Mouse (Mus musculus): ENCODE measurements around the gene Smlr1.
A peak's percentile ranks its signal among the peaks of the same experiment; 100 is the strongest.

Smlr1 gene

GRCm38 (mm10) chr10:25535891-25536331 lies at the start of gene Smlr1:
Smlr1 (minus strand) TSS chr10:25536267.
- no peak for DNase-seq (ENCODE audit: low spot score)

DNA sequence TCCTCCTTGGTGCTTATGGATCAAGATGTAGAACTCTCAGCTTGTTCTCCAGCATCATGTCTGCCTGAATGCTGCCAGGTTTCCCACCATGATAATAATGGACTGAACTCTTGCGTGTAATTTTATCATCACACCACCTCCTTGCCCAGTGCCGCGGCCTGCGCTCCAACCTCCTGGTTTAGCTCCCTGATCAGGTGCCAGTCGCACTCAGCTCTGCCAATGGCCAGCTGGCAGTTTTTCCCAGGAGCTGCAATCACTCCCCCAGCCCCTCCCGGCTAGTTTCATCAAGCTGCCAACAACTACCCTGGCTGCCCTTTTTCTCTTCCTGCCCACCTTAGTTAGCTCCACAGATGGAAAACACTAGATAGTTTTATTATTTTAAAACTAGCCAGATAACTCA lies 48.8 kb upstream of the Smlr1 start:
- no peak for DNase-seq (ENCODE audit: low spot score)

DNA sequence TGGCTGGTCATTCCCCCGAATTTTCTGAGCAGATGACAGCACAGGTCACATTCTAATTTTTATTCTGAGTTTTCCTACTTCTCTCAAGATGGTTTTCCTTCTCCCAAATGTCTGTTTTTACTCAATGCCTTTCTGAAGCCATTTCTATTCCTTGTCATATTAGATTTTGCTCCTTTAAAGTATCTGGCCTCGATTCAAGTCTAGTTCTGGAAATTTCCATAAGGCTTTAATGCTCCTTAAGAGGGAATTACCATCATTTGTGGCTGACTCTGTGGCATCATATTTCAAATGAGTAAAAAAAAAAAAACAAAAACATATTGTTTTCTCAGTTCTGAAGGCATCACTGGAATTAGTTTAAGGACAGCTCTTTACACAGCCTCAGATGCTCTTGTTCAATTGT lies 44.0 kb upstream of the Smlr1 start:
- no peak for DNase-seq (ENCODE audit: low spot score)

DNA sequence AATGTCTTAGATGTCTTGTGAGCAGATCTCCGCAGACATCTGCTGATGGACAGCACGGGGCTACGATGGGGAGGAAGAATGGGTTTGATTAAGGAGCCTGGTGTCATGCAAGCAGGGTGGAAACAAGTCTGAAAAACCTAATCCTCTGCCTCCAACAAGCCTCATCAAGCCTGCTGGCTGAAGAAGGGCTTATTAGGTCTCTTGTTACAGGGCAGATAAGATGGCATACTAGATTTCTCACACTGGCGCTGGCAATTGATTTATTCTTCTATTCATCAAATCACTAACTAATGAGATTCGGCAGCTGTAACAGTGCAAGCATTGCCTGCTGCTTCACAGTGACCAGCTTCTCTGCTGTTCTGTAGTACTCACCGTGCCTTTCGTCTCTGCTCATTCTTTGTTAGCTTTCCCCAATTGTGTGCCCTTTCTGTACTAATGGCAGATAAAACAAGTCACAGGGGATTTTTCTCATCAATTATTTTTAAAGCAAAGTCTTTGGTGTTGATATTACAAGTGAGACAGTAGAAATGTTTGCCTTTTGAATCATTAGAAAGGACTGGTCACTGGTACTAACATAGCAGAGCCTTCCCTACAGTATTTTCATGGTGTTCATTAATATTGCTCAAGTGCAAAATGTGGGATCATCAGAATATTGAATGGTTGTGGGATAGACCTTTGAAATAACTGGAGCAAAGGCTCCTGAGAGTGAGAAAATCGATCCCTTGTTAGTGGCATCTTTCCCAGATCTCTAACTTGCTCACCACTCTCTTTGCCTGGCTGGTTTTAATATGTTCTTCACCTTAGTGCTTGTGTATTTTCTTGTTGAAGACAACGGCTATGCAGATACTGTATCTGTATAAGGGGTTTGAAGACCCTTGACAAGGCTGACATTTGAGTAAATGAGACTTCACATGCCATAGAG lies 35.5 kb upstream of the Smlr1 start:
- no peak for DNase-seq (ENCODE audit: low spot score)

GRCm38 (mm10) chr10:25552936-25553335 lies 16.9 kb upstream of the Smlr1 start:
- DNase-seq (ENCODE audit: low spot score), result no peak

DNA sequence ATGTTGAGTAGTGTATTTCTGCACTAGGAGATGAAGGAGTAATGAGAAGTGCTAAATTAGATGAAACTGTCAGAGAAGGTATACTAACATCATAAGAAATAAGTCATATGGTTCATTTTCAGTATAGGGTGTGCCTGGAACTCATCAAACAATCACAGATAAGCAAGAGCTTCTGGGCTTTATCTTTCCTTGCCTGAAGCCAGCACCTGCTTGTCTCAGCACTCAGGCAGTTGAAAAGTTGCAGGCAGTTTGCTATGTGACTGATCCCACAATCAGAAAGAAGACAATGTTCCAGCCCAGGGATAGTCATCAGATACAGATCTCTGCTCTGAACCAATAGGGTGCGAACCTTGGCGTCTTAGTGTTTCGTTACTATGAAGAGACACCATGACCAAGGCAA lies 5.0 kb upstream of the Smlr1 start:
- DNase-seq (ENCODE audit: low spot score), result no peak

GRCm38 (mm10) chr10:25539771-25540168 lies 3.7 kb upstream of the Smlr1 start:
- DNase-seq (ENCODE audit: low spot score), result no peak

DNA sequence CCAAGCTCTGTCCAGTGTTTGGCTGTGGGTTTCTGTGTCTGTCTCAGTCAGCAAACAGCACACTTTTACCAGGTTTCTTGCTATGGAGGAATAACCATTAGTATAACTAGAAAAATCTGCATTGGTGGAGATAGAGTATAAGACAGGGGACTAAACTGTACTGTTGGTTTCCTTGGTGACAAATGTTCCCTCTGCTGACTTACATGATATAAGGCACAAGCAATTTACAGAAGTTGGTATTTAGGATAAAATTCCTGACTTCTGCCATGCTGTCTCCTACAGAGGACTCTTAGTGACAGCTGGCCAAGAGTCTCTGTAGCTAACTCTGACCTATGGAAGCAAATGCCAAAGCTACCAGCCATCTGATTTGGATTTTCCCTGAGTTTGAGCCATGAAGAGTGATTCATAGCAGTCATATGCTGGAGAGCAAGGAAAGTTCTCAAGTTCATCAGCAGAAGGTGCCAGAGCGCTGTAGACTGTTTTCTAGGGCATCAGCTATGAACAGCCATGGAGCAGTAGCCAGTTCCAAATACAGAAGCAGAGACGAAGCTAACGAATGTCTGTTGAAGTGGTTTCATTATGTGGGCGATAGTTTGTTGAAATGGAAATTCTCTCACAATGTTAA lies 3.2 kb upstream of the Smlr1 start:
- DNase-seq (ENCODE audit: low spot score), result peak; percentile 27

DNA sequence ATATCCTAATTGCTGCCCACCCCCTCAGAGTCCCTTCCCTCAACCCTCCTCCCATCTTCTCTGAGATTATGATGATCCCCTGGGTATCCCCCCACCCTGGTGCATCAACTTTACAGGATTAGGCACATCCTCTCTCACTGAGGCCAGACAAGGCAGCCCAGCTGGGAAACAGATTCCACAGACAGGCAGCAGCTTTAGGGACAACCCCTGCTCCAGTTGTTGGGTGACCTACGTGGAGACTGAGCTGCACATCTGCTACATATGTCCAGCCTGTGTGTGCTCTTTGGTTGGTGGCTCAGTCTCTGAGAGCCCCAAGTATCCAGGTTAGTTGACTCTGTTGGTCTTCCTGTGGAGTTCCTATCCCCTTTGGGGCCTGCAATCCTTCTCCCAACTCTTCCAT lies 2.7 kb upstream of the Smlr1 start:
- no peak for DNase-seq (ENCODE audit: low spot score)

GRCm38 (mm10) chr10:25536621-25537020 lies 554 bp upstream of the Smlr1 start:
- no peak for DNase-seq (ENCODE audit: low spot score)

GRCm38 (mm10) chr10:25534467-25534866 lies 1.6 kb downstream of the Smlr1 start:
- DNase-seq (ENCODE audit: low spot score), result no peak

DNA sequence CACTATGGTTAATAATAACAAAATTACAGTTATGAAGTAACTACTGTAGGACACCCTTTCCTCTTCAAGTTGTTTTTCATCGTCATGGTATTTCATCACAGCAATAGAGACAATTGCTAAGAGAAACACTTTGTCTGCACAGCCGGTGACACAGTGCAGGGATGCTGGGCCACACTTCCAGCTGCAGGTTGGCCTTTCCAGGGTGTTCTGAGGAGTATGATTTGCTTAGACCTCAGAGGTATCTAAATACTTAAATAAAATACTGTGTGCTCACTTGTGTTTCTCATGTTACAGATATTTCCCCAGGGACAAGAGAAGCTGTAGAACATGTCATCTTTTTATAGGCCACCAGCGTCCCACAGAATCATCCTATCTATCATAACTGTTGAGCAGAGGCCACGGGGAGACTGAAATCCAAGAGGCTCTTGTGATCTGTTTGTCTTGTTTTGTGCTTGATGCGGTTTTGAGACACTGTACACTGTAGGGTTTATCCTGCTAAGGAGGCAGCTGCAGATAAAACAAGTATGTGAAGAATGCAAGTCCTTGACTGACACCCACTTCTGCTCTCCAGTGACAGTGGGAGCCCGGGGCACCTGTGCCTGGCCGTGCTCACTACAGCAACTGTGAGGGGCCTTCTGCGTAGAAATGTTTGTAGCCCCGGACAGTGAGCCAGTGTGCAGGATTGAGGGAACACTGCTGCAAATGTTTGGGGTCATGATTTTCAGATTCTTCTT lies 2.4 kb downstream of the Smlr1 start:
- DNase-seq (ENCODE audit: low spot score), result no peak

GRCm38 (mm10) chr10:25533105-25533504 lies 3.0 kb downstream of the Smlr1 start:
- DNase-seq (ENCODE audit: low spot score), result no peak

GRCm38 (mm10) chr10:25531335-25531734 lies 4.7 kb downstream of the Smlr1 start:
- no peak for DNase-seq (ENCODE audit: low spot score)

DNA sequence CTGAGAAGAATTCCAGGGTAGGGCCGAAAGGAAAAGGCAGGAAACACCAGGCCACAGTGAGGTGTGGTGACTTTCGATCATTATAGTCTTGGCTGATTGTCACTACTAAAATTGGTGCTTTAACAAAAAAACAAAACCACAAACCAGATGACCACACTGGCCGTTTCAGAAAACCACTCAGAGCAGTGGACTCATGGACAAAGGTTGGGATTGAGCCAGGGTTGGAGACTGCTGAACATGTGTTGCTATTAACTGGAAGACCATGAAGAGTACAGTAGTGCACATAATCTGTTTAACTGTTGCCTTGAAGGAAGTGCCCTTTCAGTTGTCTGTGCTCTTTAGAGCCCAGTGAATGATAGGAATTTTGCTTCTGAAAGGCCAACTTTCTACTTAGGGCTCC lies 8.9 kb downstream of the Smlr1 start:
- no peak for DNase-seq (ENCODE audit: low spot score)

DNA sequence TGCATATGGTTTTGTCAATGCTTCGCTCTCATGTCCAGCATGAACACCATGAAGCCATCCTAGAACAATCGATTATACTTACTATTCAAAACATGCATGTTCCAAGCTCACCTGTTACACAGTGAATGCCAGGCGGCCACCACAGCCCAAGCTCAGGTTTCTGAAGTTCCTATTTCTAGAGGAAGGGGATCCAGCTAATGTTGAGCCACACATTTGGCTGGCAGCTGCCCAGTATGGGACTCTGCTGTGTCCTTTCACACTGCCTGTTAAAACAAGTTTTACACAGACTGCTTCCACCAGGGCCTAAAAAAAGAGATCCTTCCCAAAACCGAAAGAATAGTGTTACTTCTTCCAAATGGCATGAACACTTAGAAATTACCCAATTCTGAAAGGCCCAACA lies 9.4 kb downstream of the Smlr1 start:
- DNase-seq (ENCODE audit: low spot score), result no peak

GRCm38 (mm10) chr10:25526156-25526555 lies 9.9 kb downstream of the Smlr1 start:
- DNase-seq (ENCODE audit: low spot score), result no peak

DNA sequence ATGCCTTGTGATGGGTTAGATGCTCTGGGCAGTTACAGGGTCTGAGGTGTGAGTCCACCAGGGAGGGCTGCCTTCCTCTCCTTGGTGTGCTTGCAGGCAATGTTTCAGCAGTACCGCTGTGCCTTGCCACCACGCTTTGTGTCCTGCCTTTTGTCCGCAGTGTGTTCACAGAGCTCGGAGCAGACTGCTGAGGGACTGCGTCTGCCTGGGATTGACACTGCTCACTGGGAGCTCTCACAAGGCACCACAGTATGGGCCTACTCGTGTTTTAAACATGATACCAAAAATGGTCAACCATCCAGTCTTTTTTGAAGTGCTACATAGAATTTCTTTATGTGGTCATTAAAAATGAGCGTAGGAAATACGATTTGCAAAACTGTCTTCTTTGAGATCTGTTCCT lies 12.3 kb downstream of the Smlr1 start:
- no peak for DNase-seq (ENCODE audit: low spot score)

DNA sequence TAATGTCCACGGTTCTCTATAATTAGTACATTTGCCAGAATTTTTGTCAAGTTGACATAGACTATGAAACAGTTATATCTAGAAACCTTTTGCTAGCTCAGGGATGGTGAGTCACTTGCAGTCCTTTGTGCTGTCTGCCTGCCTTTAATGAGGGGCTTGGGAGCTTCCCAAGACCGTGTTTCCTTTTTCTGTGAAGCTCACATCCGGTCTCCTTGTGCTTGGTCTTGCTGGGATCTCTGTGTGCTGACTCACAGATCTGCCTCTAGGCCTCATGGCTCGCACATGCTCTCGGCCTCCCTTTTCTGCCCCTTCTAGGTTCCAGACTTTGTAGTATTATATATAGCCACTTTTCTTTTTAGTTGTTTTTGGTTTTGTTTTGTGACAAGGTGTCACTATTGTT lies 15.6 kb downstream of the Smlr1 start:
- no peak for DNase-seq (ENCODE audit: low spot score)

- DNase-seq (ENCODE audit: low spot score), result no peak
Measured at GRCm38 (mm10) chr10:25519954-25520353, 16.1 kb downstream of the Smlr1 start.

- no peak for DNase-seq (ENCODE audit: low spot score)
Measured at GRCm38 (mm10) chr10:25513821-25514220, 22.2 kb downstream of the Smlr1 start.

DNA sequence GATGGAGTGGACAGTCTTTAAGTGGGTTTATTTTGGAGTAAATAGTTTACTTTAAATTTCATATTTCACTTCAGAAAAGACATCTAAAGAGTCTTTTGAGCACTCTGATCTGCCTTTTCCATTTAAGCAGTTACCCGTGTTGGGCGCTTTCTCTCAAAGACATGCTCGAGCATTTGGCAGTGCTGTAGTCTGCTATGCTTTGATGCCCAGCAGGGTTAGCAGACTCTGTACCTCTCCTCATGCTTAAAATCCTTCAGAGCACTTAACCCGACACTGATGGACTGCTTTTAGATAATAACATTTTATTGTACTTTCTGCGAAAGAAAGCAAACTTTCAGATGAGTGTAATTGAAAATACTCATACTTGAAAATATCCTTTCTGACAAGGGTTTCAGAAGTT lies 32.8 kb downstream of the Smlr1 start:
- DNase-seq (ENCODE audit: low spot score), result no peak
